In the genomic region with DNA sequence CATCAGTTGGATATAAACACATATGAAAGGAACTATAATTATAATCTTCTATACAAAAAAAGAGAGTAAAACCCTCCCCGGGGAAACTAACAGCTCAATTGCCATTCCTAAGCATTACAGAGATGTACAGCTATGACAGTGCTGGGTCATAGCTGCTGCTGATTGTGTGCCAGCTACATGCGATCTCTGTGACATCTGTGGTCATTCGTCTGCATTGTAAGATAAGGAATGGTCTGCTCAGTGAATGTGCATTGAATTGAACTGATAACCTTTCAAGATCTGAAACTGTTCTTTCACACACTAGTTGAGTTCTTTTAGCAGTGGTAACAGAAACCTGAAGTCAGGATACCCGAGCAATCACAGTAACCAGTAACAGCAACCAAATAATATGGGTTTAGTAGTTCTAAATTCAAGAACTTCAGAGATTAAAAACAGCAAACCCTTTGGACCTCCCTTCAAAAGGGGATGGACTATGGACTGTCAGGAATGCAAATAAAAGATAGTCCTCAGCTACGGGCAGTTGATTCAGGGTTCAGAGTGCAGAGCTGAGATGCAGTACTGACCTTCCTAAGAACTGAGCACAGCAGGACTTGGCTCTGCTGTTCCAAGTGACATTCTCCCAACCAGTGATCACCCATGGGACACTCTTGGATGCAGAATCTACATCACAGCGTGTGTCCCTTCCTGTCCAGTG, we compare ENCODE assay signal across 14 mouse cellular contexts.
DNase-seq lines count a peak whose midpoint lies in the region; ATAC-seq and TF ChIP-seq lines count a peak whose summit lies in the region.
"Had no signal": no experiment of that assay in that cellular context is flagged by ENCODE, and none has a peak within 500 bp of the region (broad histone marks: within the 10 kb centered on the region; RNA-seq: fewer than 3 reads in every experiment).

No protein-coding gene starts in this region.

- no peaks in the 10 kb centered on the region for H3K4me1 ChIP-seq in limb, embryonic 11.5 days (ENCODE audit: control insufficient read depth, insufficient read depth, low read length)
- H3K4me1 ChIP-seq in limb, embryonic 10.5 days = no peaks in the 10 kb centered on the region
- H3K4me1 ChIP-seq in liver, adult 2 months (ENCODE audit: control insufficient read depth, insufficient read depth, low read length) = peaks cover 5% of the 10 kb centered on the region
- H3K4me1 ChIP-seq: midbrain, embryonic 15.5 days had no signal

- no peaks in the 10 kb centered on the region for H3K79me2 ChIP-seq in liver, adult 2 months (ENCODE audit: control insufficient read depth, insufficient read depth, low read length)

- no peak overlapping the region for H3K9ac ChIP-seq in limb, embryonic 11.5 days (ENCODE audit: low read length)
- no peak overlapping the region for H3K9ac ChIP-seq in liver, adult 2 months (ENCODE audit: low read depth, low read length)
- H3K9ac ChIP-seq: hindbrain, embryonic 14.5 days; midbrain, embryonic 15.5 days had no signal

- no peak for TF ChIP-seq POLR2A in liver, adult 2 months (IDR thresholded peaks at IDR 0.05; ENCODE audit: extremely low read depth, insufficient read depth, low read length)

- H3K4me2 ChIP-seq in limb, embryonic 11.5 days (ENCODE audit: low read depth, severe bottlenecking) = no peak overlapping the region
- H3K4me2 ChIP-seq: hindbrain, embryonic 14.5 days; midbrain, embryonic 15.5 days had no signal

- no peaks in the 10 kb centered on the region for H3K9me3 ChIP-seq in limb, embryonic 11.5 days (ENCODE audit: control insufficient read depth, low read length)
- no peaks in the 10 kb centered on the region for H3K9me3 ChIP-seq in limb, embryonic 10.5 days (replicated peaks)
- H3K9me3 ChIP-seq: midbrain, embryonic 15.5 days had no signal

- no peak overlapping the region for H3K27ac ChIP-seq in limb, embryonic 11.5 days (replicated peaks; ENCODE audit: low read depth, low read length)
- no peak overlapping the region for H3K27ac ChIP-seq in limb, embryonic 10.5 days
- no peak overlapping the region for H3K27ac ChIP-seq in liver, adult 2 months (replicated peaks; ENCODE audit: insufficient read depth, low read depth, low read length)
- H3K27ac ChIP-seq: hindbrain, embryonic 14.5 days; midbrain, embryonic 15.5 days had no signal

- H3K27me3 ChIP-seq in limb, embryonic 11.5 days (ENCODE audit: control insufficient read depth, insufficient read depth, low read length) = no peaks in the 10 kb centered on the region
- H3K27me3 ChIP-seq in limb, embryonic 10.5 days (ENCODE audit: low read depth, poor library complexity, severe bottlenecking) = no peaks in the 10 kb centered on the region
- H3K27me3 ChIP-seq in liver, adult 2 months (ENCODE audit: control insufficient read depth, insufficient read depth, low read length) = no peaks in the 10 kb centered on the region
- H3K27me3 ChIP-seq: midbrain, embryonic 15.5 days had no signal

- WGBS in limb, embryonic 11.5 days = 77% methylated on average over 6 of the region's 6 CpGs
- 79% methylated on average over 6 of the region's 6 CpGs for WGBS in limb, embryonic 10.5 days
- 25% methylated on average over 6 of the region's 6 CpGs for WGBS in liver, adult 2 months

- TF ChIP-seq CTCF in liver, adult 2 months (IDR thresholded peaks at IDR 0.05; ENCODE audit: low read depth, low read length) = no peak

- H3K4me3 ChIP-seq in limb, embryonic 11.5 days (ENCODE audit: low read depth, low read length) = no peak overlapping the region
- no peak overlapping the region for H3K4me3 ChIP-seq in limb, embryonic 10.5 days
- H3K4me3 ChIP-seq in liver, adult 2 months (ENCODE audit: insufficient read depth, low read depth, low read length) = no peak overlapping the region
- H3K4me3 ChIP-seq: midbrain, embryonic 15.5 days had no signal

- peak; percentile 8 for DNase-seq in limb, embryonic 11.5 days (ENCODE audit: low spot score)
- DNase-seq in limb, embryonic 10.5 days (ENCODE audit: low spot score) = no peak
- peak; percentile 68 for DNase-seq in liver, adult 2 months (ENCODE audit: extremely low read depth, low read depth, low spot score)
- DNase-seq in gastrocnemius, postnatal 10 days = no peak
- DNase-seq in left cerebral cortex, postnatal 25 days (ENCODE audit: low spot score in 2 of 2) = no peak
- DNase-seq in thymus, postnatal 14 days = no peak
- DNase-seq: cerebellum, adult 9-10 months; embryo, embryonic 11 days; gastrocnemius, postnatal 25 days had no signal

- no peak for ATAC-seq in limb, embryonic 11.5 days (ENCODE audit: insufficient number of reproducible peaks, low FRiP score, low TSS enrichment, low read depth)
- ATAC-seq in common myeloid progenitor, adult 5-6 weeks (replicated peaks; ENCODE audit: low read depth, poor library complexity, severe bottlenecking) = peak; percentile 89
- peak; percentile 99 for ATAC-seq in megakaryocyte-erythroid progenitor cell, adult 5-6 weeks (replicated peaks; ENCODE audit: low FRiP score, low TSS enrichment, poor library complexity, severe bottlenecking)
- ATAC-seq: forebrain, embryonic 16.5 days; midbrain, embryonic 15.5 days had no signal

- intact Hi-C loops in left cerebral cortex, postnatal 25 days (cut with DNase I) = no loop called here

- no peaks in the 10 kb centered on the region for H3K36me3 ChIP-seq in limb, embryonic 11.5 days (ENCODE audit: control insufficient read depth, insufficient read depth, low read length)
- no peaks in the 10 kb centered on the region for H3K36me3 ChIP-seq in limb, embryonic 10.5 days
- H3K36me3 ChIP-seq in liver, adult 2 months (ENCODE audit: control insufficient read depth, insufficient read depth, low read length) = no peaks in the 10 kb centered on the region
- H3K36me3 ChIP-seq: midbrain, embryonic 15.5 days had no signal

Comparison
In these comparisons a context has a peak if more than half of its experiments do, and no peak if none do; other contexts are left out.
1. DNase-seq: peak in limb, embryonic 11.5 days (single experiment) and liver, adult 2 months (single experiment); none in limb, embryonic 10.5 days (single experiment), gastrocnemius, postnatal 10 days (single experiment), left cerebral cortex, postnatal 25 days (0 of 2) and thymus, postnatal 14 days (single experiment).